Mouse (Mus musculus) liver, adult 2 months (tissue): ENCODE measurements around the gene Chka. TPM values are rescaled to one million over a fixed set of nuclear protein-coding genes. Genes with fewer than 3 reads are reported as not detected.
A peak's percentile ranks its signal among the peaks of the same experiment; 100 is the strongest.

Source experiments
- DNase-seq: peaks from one replicate; pipeline ENCODE4 v3.0.0-alpha.2; 2011; ENCODE audit warnings: low read depth, low spot score; ENCODE audit errors: extremely low read depth
- H3K27ac ChIP-seq: fragments of 200-500 bp; replicated peaks from 2 replicates; pipeline ENCODE4 v1.5.1; 2012; ENCODE audit warnings: low read depth, mild to moderate bottlenecking, control low read depth, inconsistent platforms, low read length; ENCODE audit not compliant: insufficient read depth
- H3K27me3 ChIP-seq: fragments of 200-500 bp; 2 replicates; pipeline ENCODE4 v1.6.1; 2012; ENCODE audit warnings: mild to moderate bottlenecking, moderate library complexity, low read length, inconsistent platforms; ENCODE audit not compliant: control insufficient read depth, insufficient read depth
- H3K36me3 ChIP-seq: fragments of 200-500 bp; 2 replicates; pipeline ENCODE4 v1.6.1; 2012; ENCODE audit warnings: low read length, inconsistent platforms; ENCODE audit not compliant: control insufficient read depth, insufficient read depth
- H3K4me1 ChIP-seq: fragments of 200-500 bp; 2 replicates; pipeline ENCODE4 v1.6.1; 2011; ENCODE audit warnings: low read length; ENCODE audit not compliant: control insufficient read depth, insufficient read depth
- H3K4me3 ChIP-seq: fragments of 200-500 bp; 2 replicates; pipeline ENCODE4 v1.5.1; 2011; ENCODE audit warnings: low read depth, mild to moderate bottlenecking, control low read depth, low read length, moderate library complexity; ENCODE audit not compliant: insufficient read depth
- H3K79me2 ChIP-seq: fragments of 200-500 bp; 2 replicates; pipeline ENCODE4 v1.6.1; 2012; ENCODE audit warnings: inconsistent platforms, mild to moderate bottlenecking, low read length, moderate library complexity; ENCODE audit not compliant: control insufficient read depth, insufficient read depth
- H3K9ac ChIP-seq: fragments of 200-500 bp; 2 replicates; pipeline ENCODE4 v1.6.1; 2012; ENCODE audit warnings: low read depth, mild to moderate bottlenecking, control low read depth, inconsistent platforms, low read length
- CTCF ChIP-seq: fragments of 200-500 bp; IDR thresholded peaks from 2 replicates; pipeline ENCODE4 v1.5.1; 2011; ENCODE audit warnings: low read depth, low read length, control low read depth
- POLR2A ChIP-seq: fragments of 200-500 bp; IDR thresholded peaks from 2 replicates; pipeline ENCODE4 v1.6.1; 2011; ENCODE audit warnings: low read length, control low read depth; ENCODE audit not compliant: insufficient read depth; ENCODE audit errors: extremely low read depth
- whole genome bisulfite sequencing: fragments of 180-500 bp; shearing (Covaris S2); methylation state at CpG from one replicate; pipeline ENCODE4 v1.1.7; 2018; 5-methylcytosine and 5-hydroxymethylcytosine counted together
- polyA plus RNA-seq: library from polyadenylated mRNA; depleted of rRNA; stranded (reverse); fragments of >200 nt; gene quantifications from 2 replicates; pipeline ENCODE4 v1.2.3, GENCODE M21; 2012
- total RNA-seq: library from RNA; depleted of rRNA; stranded (reverse); fragments of >200 nt; gene quantifications from 2 replicates; pipeline ENCODE4 v1.2.3, GENCODE M21; 2014

Chka gene
- total and polyA plus RNA-seq, 2 experiments, result 11.9 to 56.7 TPM

GRCm38 (mm10) chr19:3819899-3820444, 31.6 kb upstream of the Chka start:
- Histone ChIP-seq H3K27me3 (no peaks in the 10 kb centered on the region), H3K4me1 (no peaks in the 10 kb centered on the region; the same call in 1 of the 2 replicates), H3K79me2 (no peaks in the 10 kb centered on the region), H3K4me3 (no peak overlapping the region), H3K36me3 (peaks cover 2% of the 10 kb centered on the region; the same call in 1 of the 2 replicates), H3K27ac (no peak overlapping the region), H3K9ac (no peak overlapping the region)
- peak; percentile 16 for DNase-seq
- 34% methylated on average over 2 of the region's 2 CpGs for WGBS
- TF ChIP-seq POLR2A (no peak), CTCF (no peak)

GRCm38 (mm10) chr19:3825044-3825443, 26.5 kb upstream of the Chka start:
- H3K9ac ChIP-seq, result no peak overlapping the region
- TF ChIP-seq POLR2A, result no peak
- TF ChIP-seq CTCF, result no peak
- H3K27ac ChIP-seq, result no peak overlapping the region
- no peak overlapping the region for H3K4me3 ChIP-seq
- no peaks in the 10 kb centered on the region for H3K27me3 ChIP-seq
- no peaks in the 10 kb centered on the region for H3K4me1 ChIP-seq
- no peak for DNase-seq
- no peaks in the 10 kb centered on the region for H3K36me3 ChIP-seq
- no peaks in the 10 kb centered on the region for H3K79me2 ChIP-seq

GRCm38 (mm10) chr19:3829863-3830262, 21.7 kb upstream of the Chka start:
- H3K27ac ChIP-seq, result no peak overlapping the region
- H3K79me2 ChIP-seq, result no peaks in the 10 kb centered on the region
- no peaks in the 10 kb centered on the region for H3K36me3 ChIP-seq
- no peak for DNase-seq
- peaks cover 15% of the 10 kb centered on the region for H3K4me1 ChIP-seq
- H3K9ac ChIP-seq, result no peak overlapping the region
- no peak overlapping the region for H3K4me3 ChIP-seq
- 88% methylated on average over 3 of the region's 3 CpGs for WGBS
- TF ChIP-seq POLR2A, result no peak
- no peak for TF ChIP-seq CTCF
- no peaks in the 10 kb centered on the region for H3K27me3 ChIP-seq

- H3K27ac ChIP-seq, result peak overlapping the region; percentile 70
- H3K4me1 ChIP-seq, result peaks cover 15% of the 10 kb centered on the region
- H3K36me3 ChIP-seq, result no peaks in the 10 kb centered on the region
- 15% methylated on average over 8 of the region's 8 CpGs for WGBS
- peak; percentile 88 for DNase-seq
- no peaks in the 10 kb centered on the region for H3K27me3 ChIP-seq
- no peak overlapping the region for H3K4me3 ChIP-seq
- H3K9ac ChIP-seq, result no peak overlapping the region
- TF ChIP-seq CTCF (no peak), POLR2A (no peak)
- H3K79me2 ChIP-seq, result no peaks in the 10 kb centered on the region
Measured at GRCm38 (mm10) chr19:3831716-3832115, 19.9 kb upstream of the Chka start.

GRCm38 (mm10) chr19:3832851-3833353, 18.7 kb upstream of the Chka start:
- DNase-seq, result peak; percentile 94
- 0% methylated on average over 4 of the region's 4 CpGs for WGBS
- peak overlapping the region; percentile 80 for H3K27ac ChIP-seq
- no peak overlapping the region for H3K4me3 ChIP-seq
- peaks cover 15% of the 10 kb centered on the region for H3K4me1 ChIP-seq
- H3K27me3 ChIP-seq, result no peaks in the 10 kb centered on the region
- peak overlapping the region; percentile 9; the same call in 1 of the 2 replicates for H3K9ac ChIP-seq
- TF ChIP-seq CTCF (no peak), POLR2A (no peak)
- H3K79me2 ChIP-seq, result no peaks in the 10 kb centered on the region
- no peaks in the 10 kb centered on the region for H3K36me3 ChIP-seq

- no peak overlapping the region for H3K4me3 ChIP-seq
- H3K4me1 ChIP-seq, result peaks cover 15% of the 10 kb centered on the region
- H3K36me3 ChIP-seq, result no peaks in the 10 kb centered on the region
- no peak overlapping the region for H3K9ac ChIP-seq
- WGBS, result 29% methylated on average over 7 of the region's 7 CpGs
- TF ChIP-seq POLR2A (no peak), CTCF (no peak)
- no peaks in the 10 kb centered on the region for H3K79me2 ChIP-seq
- H3K27ac ChIP-seq, result peak overlapping the region; percentile 82
- peak; percentile 98 for DNase-seq
- no peaks in the 10 kb centered on the region for H3K27me3 ChIP-seq
Measured at GRCm38 (mm10) chr19:3834301-3834700, 17.3 kb upstream of the Chka start.
